Mouse (Mus musculus): Measurements from ENCODE around the gene Prkcq. TPM values are rescaled to one million over a fixed set of nuclear protein-coding genes. Genes with fewer than 3 reads are reported as not detected.

Prkcq gene
- polyA plus RNA-seq, 1 experiment from 2014 or later, result 1.2 TPM

GRCm38 (mm10) chr2:11161336-11161735 lies 10.6 kb upstream of the Prkcq start:
- Histone ChIP-seq H3K27me3 (replicated peaks) (no peaks in the 10 kb centered on the region), H3K4me1 (no peaks in the 10 kb centered on the region), H3K36me3 (no peaks in the 10 kb centered on the region), H3K27ac (replicated peaks) (no peak overlapping the region), H3K9me3 (no peaks in the 10 kb centered on the region), H3K4me3 (no peak overlapping the region), H3K4me2 (no peak overlapping the region), H3K9ac (no peak overlapping the region)
- WGBS, result 82% methylated on average over 4 of the region's 4 CpGs
- no peak for ATAC-seq (ENCODE audit: extremely low read depth, insufficient number of reproducible peaks, low FRiP score, low TSS enrichment)

GRCm38 (mm10) chr2:11162701-11163100 lies 9.2 kb upstream of the Prkcq start:
- H3K27ac ChIP-seq (replicated peaks), result no peak overlapping the region
- H3K9me3 ChIP-seq, result no peaks in the 10 kb centered on the region
- no peaks in the 10 kb centered on the region for H3K4me1 ChIP-seq
- no peak overlapping the region for H3K4me2 ChIP-seq
- H3K36me3 ChIP-seq, result no peaks in the 10 kb centered on the region
- H3K9ac ChIP-seq, result no peak overlapping the region
- H3K27me3 ChIP-seq (replicated peaks), result no peaks in the 10 kb centered on the region
- no peak for ATAC-seq (ENCODE audit: extremely low read depth, insufficient number of reproducible peaks, low FRiP score, low TSS enrichment)
- WGBS, result 50% methylated on average over 3 of the region's 3 CpGs
- H3K4me3 ChIP-seq, result no peak overlapping the region

DNA sequence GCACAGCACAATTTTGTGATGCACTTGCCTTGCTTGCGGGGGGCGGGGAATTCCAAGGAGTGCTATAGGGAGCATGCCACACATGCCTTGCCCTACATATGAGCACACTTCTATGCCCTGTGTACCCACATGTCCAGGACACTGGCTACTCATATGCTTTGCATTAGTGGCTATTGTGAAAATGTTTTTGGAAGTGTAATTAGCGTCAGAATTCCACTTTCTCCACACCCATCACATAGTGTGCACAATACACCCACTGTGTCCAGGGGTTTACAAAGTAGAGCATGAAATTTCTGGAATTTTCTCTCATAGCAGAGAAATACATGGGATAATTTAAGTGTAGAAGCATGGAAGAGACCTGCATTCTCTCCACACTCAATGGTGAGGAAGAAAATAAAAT lies 7.7 kb upstream of the Prkcq start:
- no peak for ATAC-seq (ENCODE audit: extremely low read depth, insufficient number of reproducible peaks, low FRiP score, low TSS enrichment)
- Histone ChIP-seq H3K4me3 (no peak overlapping the region), H3K4me2 (no peak overlapping the region)

DNA sequence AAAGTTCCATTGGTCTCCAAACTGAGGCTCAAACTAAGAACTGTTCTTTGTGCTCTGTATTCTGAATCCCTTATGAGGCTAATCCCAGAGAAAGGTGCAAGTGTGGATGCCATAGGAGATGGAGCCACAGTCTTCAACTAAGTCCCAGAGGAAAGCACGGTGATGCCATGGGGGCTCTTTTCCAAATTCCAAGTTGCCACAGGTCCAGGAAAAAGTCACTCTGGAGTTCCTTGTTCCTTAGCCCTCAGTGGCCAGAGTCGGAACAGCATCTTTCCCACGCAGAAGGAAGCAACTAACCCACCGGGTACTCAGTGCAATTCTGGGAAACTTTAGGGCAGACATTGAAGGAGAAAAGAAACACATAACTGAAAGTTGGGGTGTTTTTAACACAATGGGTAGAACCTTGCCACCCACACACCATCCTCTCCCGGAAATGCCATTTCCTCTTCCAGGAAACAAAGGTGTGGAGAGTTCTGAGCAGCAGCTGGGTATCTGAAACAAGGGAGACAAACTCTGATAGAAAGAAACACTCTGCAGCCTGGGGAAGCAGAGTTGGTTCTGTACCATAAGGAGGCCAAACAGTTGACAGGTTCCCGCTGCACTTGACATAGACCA lies 2.1 kb upstream of the Prkcq start:
- no peak overlapping the region for H3K27ac ChIP-seq (replicated peaks)
- H3K9ac ChIP-seq, result no peak overlapping the region
- peaks cover 34% of the 10 kb centered on the region for H3K27me3 ChIP-seq (replicated peaks)
- H3K9me3 ChIP-seq, result no peaks in the 10 kb centered on the region
- WGBS, result 60% methylated on average over 6 of the region's 6 CpGs
- no peak for ATAC-seq (ENCODE audit: extremely low read depth, insufficient number of reproducible peaks, low FRiP score, low TSS enrichment)
- H3K4me1 ChIP-seq, result 0 out of 2 replicates have a peak, but pooled peaks cover 8% of the 10 kb centered on the region
- no peak overlapping the region for H3K4me2 ChIP-seq
- no peaks in the 10 kb centered on the region for H3K36me3 ChIP-seq
- no peak overlapping the region for H3K4me3 ChIP-seq

More for the DNA sequence above, 7.7 kb upstream of the Prkcq start:
- Histone ChIP-seq H3K27ac (replicated peaks) (no peak overlapping the region), H3K27me3 (replicated peaks) (no peaks in the 10 kb centered on the region), H3K9ac (no peak overlapping the region), H3K36me3 (no peaks in the 10 kb centered on the region), H3K9me3 (no peaks in the 10 kb centered on the region), H3K4me1 (no peaks in the 10 kb centered on the region)
- 78% methylated on average over 3 of the region's 3 CpGs for WGBS

GRCm38 (mm10) chr2:11172831-11173414 lies 1.0 kb downstream of the Prkcq start:
- Histone ChIP-seq H3K4me3 (peak overlapping the region; percentile 59; the same call in 1 of the 2 replicates), H3K27ac (replicated peaks) (no peak overlapping the region), H3K27me3 (replicated peaks) (peaks cover 38% of the 10 kb centered on the region), H3K4me2 (peak overlapping the region; percentile 85), H3K4me1 (0 out of 2 replicates have a peak, but pooled peaks cover 8% of the 10 kb centered on the region), H3K9ac (no peak overlapping the region), H3K9me3 (no peaks in the 10 kb centered on the region), H3K36me3 (no peaks in the 10 kb centered on the region)
- ATAC-seq (ENCODE audit: extremely low read depth, insufficient number of reproducible peaks, low FRiP score, low TSS enrichment), result no peak
- WGBS, result 15% methylated on average over 9 of the region's 9 CpGs

GRCm38 (mm10) chr2:11173521-11173920 lies 1.6 kb downstream of the Prkcq start:
- H3K9me3 ChIP-seq, result no peaks in the 10 kb centered on the region
- 50% methylated on average over 4 of the region's 4 CpGs for WGBS
- no peak overlapping the region for H3K27ac ChIP-seq (replicated peaks)
- H3K4me2 ChIP-seq, result no peak overlapping the region
- peaks cover 38% of the 10 kb centered on the region for H3K27me3 ChIP-seq (replicated peaks)
- no peak overlapping the region for H3K9ac ChIP-seq
- no peak for ATAC-seq (ENCODE audit: extremely low read depth, insufficient number of reproducible peaks, low FRiP score, low TSS enrichment)
- H3K4me3 ChIP-seq, result no peak overlapping the region
- H3K36me3 ChIP-seq, result no peaks in the 10 kb centered on the region
- 0 out of 2 replicates have a peak, but pooled peaks cover 8% of the 10 kb centered on the region for H3K4me1 ChIP-seq

DNA sequence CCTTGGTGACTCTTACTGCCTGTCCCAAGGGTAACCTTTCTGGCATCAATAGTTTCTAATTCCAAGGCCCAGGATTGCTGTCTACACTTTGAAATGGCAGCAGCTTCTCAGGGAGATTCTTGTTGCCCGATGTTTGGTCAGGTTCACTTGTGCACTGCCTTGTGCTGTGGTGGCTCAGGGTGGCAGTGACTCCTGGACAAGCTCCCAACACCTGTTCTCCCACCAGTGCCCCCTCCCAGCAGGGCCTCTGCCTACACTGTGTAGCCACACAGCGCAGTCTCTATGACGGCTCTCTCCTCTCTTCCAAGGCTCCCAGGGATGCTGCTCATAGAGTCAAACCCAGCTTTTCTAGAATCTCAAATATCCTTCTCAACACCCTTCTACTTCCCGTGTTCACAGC lies 2.2 kb downstream of the Prkcq start:
- WGBS, result 67% methylated on average over 4 of the region's 4 CpGs
- Histone ChIP-seq H3K27ac (replicated peaks) (no peak overlapping the region), H3K9ac (no peak overlapping the region), H3K4me1 (0 out of 2 replicates have a peak, but pooled peaks cover 8% of the 10 kb centered on the region), H3K4me3 (no peak overlapping the region), H3K27me3 (replicated peaks) (peaks cover 38% of the 10 kb centered on the region), H3K9me3 (no peaks in the 10 kb centered on the region), H3K4me2 (no peak overlapping the region), H3K36me3 (no peaks in the 10 kb centered on the region)
- ATAC-seq (ENCODE audit: extremely low read depth, insufficient number of reproducible peaks, low FRiP score, low TSS enrichment), result no peak

- 91% methylated on average over 12 of the region's 12 CpGs for WGBS
- Histone ChIP-seq H3K27ac (replicated peaks) (no peak overlapping the region), H3K4me3 (no peak overlapping the region), H3K4me2 (no peak overlapping the region), H3K36me3 (no peaks in the 10 kb centered on the region), H3K27me3 (replicated peaks) (peaks cover 21% of the 10 kb centered on the region), H3K9ac (no peak overlapping the region), H3K9me3 (no peaks in the 10 kb centered on the region), H3K4me1 (0 out of 2 replicates have a peak, but pooled peaks cover 2% of the 10 kb centered on the region)
- ATAC-seq (ENCODE audit: extremely low read depth, insufficient number of reproducible peaks, low FRiP score, low TSS enrichment), result no peak
Measured at GRCm38 (mm10) chr2:11177880-11178279, 6.0 kb downstream of the Prkcq start.

- H3K9ac ChIP-seq, result no peak overlapping the region
- no peaks in the 10 kb centered on the region for H3K36me3 ChIP-seq
- no peak overlapping the region for H3K27ac ChIP-seq (replicated peaks)
- WGBS, result 52% methylated on average over 4 of the region's 4 CpGs
- H3K4me3 ChIP-seq, result no peak overlapping the region
- H3K9me3 ChIP-seq, result no peaks in the 10 kb centered on the region
- H3K4me1 ChIP-seq, result no peaks in the 10 kb centered on the region
- no peak overlapping the region for H3K4me2 ChIP-seq
- no peaks in the 10 kb centered on the region for H3K27me3 ChIP-seq (replicated peaks)
- no peak for ATAC-seq (ENCODE audit: extremely low read depth, insufficient number of reproducible peaks, low FRiP score, low TSS enrichment)
Measured at GRCm38 (mm10) chr2:11181510-11181909, 9.6 kb downstream of the Prkcq start.

- no peaks in the 10 kb centered on the region for H3K36me3 ChIP-seq
- H3K4me1 ChIP-seq, result no peaks in the 10 kb centered on the region
- no peak for ATAC-seq (ENCODE audit: extremely low read depth, insufficient number of reproducible peaks, low FRiP score, low TSS enrichment)
- 84% methylated on average over 7 of the region's 7 CpGs for WGBS
- no peak overlapping the region for H3K9ac ChIP-seq
- H3K9me3 ChIP-seq, result no peaks in the 10 kb centered on the region
- H3K27me3 ChIP-seq (replicated peaks), result no peaks in the 10 kb centered on the region
- H3K4me3 ChIP-seq, result no peak overlapping the region
- no peak overlapping the region for H3K4me2 ChIP-seq
- H3K27ac ChIP-seq (replicated peaks), result no peak overlapping the region
Measured at GRCm38 (mm10) chr2:11182096-11182495, 10.2 kb downstream of the Prkcq start.

GRCm38 (mm10) chr2:11183991-11184390 lies 12.1 kb downstream of the Prkcq start:
- no peaks in the 10 kb centered on the region for H3K27me3 ChIP-seq (replicated peaks)
- H3K9ac ChIP-seq, result no peak overlapping the region
- no peak for ATAC-seq (ENCODE audit: extremely low read depth, insufficient number of reproducible peaks, low FRiP score, low TSS enrichment)
- H3K4me2 ChIP-seq, result no peak overlapping the region
- 74% methylated on average over 5 of the region's 5 CpGs for WGBS
- no peaks in the 10 kb centered on the region for H3K4me1 ChIP-seq
- H3K27ac ChIP-seq (replicated peaks), result no peak overlapping the region
- H3K9me3 ChIP-seq, result no peaks in the 10 kb centered on the region
- H3K36me3 ChIP-seq, result no peaks in the 10 kb centered on the region
- H3K4me3 ChIP-seq, result no peak overlapping the region

GRCm38 (mm10) chr2:11186586-11186985 lies 14.7 kb downstream of the Prkcq start:
- 82% methylated on average over 3 of the region's 3 CpGs for WGBS
- no peak overlapping the region for H3K4me2 ChIP-seq
- no peak overlapping the region for H3K9ac ChIP-seq
- no peaks in the 10 kb centered on the region for H3K36me3 ChIP-seq
- no peak overlapping the region for H3K27ac ChIP-seq (replicated peaks)
- H3K27me3 ChIP-seq (replicated peaks), result no peaks in the 10 kb centered on the region
- H3K9me3 ChIP-seq, result no peaks in the 10 kb centered on the region
- no peak overlapping the region for H3K4me3 ChIP-seq
- ATAC-seq (ENCODE audit: extremely low read depth, insufficient number of reproducible peaks, low FRiP score, low TSS enrichment), result no peak
- H3K4me1 ChIP-seq, result no peaks in the 10 kb centered on the region

All from heart, embryonic 13.5 days (tissue).